Mouse (Mus musculus) megakaryocyte-erythroid progenitor cell, adult 5-6 weeks (primary cell): Measurements from ENCODE around the gene Ddrgk1. TPM values are rescaled to one million over a fixed set of nuclear protein-coding genes. Genes with fewer than 3 reads are reported as not detected.
"Not testable (repeated sequence)": the region's sequence is repeated elsewhere in the genome, so short reads cannot be mapped to it uniquely, and the experiment has no call there.

ENCODE experiments used
- ATAC-seq: replicated peaks from 2 replicates; pipeline ENCODE4 v1.8.0; 2016; ENCODE audit warnings: mild to moderate bottlenecking, inconsistent platforms; ENCODE audit not compliant: severe bottlenecking, poor library complexity, low FRiP score, low TSS enrichment
- total RNA-seq, 2 experiments: library from RNA; stranded (forward) in 1 of 2; stranded (reverse) in 1 of 2; fragments of 200-1000, 215-1000 nt in 1 of 2; fragments of >200 nt in 1 of 2; fragmentation: Nextera tagmentation in 1 of 2; gene quantifications; 2 replicates each; pipeline ENCODE4 v1.2.3; 2014 to 2017

Ddrgk1 gene
- total RNA-seq, 2 experiments from 2014 or later: 66.2 to 130 TPM

GRCm38 (mm10) chr2:130655660-130656339 is 8.7 kb downstream of the Ddrgk1 start:
- peak; percentile 67 for ATAC-seq

- ATAC-seq: peak; percentile 53
These were observed 10.7 kb downstream of the Ddrgk1 start for GRCm38 (mm10) chr2:130653760-130654159.

GRCm38 (mm10) chr2:130653303-130653702 is 11.2 kb downstream of the Ddrgk1 start:
- no peak; the same call in 1 of the 2 replicates for ATAC-seq

- ATAC-seq: not testable (repeated sequence)
These were observed 15.4 kb downstream of the Ddrgk1 start for GRCm38 (mm10) chr2:130649028-130649427.

- no peak for ATAC-seq
These were observed 19.3 kb downstream of the Ddrgk1 start for GRCm38 (mm10) chr2:130645198-130645597.

GRCm38 (mm10) chr2:130642684-130643369 is 21.6 kb downstream of the Ddrgk1 start, which contains the start of gene Lzts3:
Lzts3 (minus strand) TSS chr2:130642803.
- ATAC-seq: peak; percentile 86

- ATAC-seq: no peak
These were observed 22.2 kb downstream of the Ddrgk1 start for GRCm38 (mm10) chr2:130642197-130642660.

GRCm38 (mm10) chr2:130641351-130642025 is 23.0 kb downstream of the Ddrgk1 start:
- no peak for ATAC-seq

GRCm38 (mm10) chr2:130639276-130639675 is 25.2 kb downstream of the Ddrgk1 start:
- no peak for ATAC-seq

GRCm38 (mm10) chr2:130638101-130638611 is 26.3 kb downstream of the Ddrgk1 start:
- ATAC-seq: no peak

GRCm38 (mm10) chr2:130635847-130636246 is 28.6 kb downstream of the Ddrgk1 start:
- ATAC-seq: peak; percentile 81

GRCm38 (mm10) chr2:130634739-130635411 is 29.6 kb downstream of the Ddrgk1 start:
- peak; percentile 32; the same call in 1 of the 2 replicates for ATAC-seq

GRCm38 (mm10) chr2:130634006-130634738 is 30.3 kb downstream of the Ddrgk1 start:
- ATAC-seq: no peak

- ATAC-seq: no peak
These were observed 31.4 kb downstream of the Ddrgk1 start for GRCm38 (mm10) chr2:130632887-130633675.

GRCm38 (mm10) chr2:130632416-130632815 is 32.0 kb downstream of the Ddrgk1 start:
- ATAC-seq: no peak

- peak; percentile 75 for ATAC-seq
These were observed 34.6 kb downstream of the Ddrgk1 start, which contains the start of the genes Fastkd5 and Ubox5 for GRCm38 (mm10) chr2:130629839-130630203. Fastkd5 (minus strand) TSS chr2:130630027. Ubox5 (minus strand) TSS chr2:130630038.

- peak; percentile 51 for ATAC-seq
These were observed 35.2 kb downstream of the Ddrgk1 start for GRCm38 (mm10) chr2:130629080-130629838.
